Mouse (Mus musculus) forelimb bud, embryonic 11.5 days (tissue): Measurements from ENCODE around the gene Tfdp1.

Experiments
- DNase-seq: peaks from one replicate; pipeline ENCODE4 v3.0.0-alpha.2; 2012; ENCODE audit warnings: low read depth, low spot score

Gene Tfdp1

DNA sequence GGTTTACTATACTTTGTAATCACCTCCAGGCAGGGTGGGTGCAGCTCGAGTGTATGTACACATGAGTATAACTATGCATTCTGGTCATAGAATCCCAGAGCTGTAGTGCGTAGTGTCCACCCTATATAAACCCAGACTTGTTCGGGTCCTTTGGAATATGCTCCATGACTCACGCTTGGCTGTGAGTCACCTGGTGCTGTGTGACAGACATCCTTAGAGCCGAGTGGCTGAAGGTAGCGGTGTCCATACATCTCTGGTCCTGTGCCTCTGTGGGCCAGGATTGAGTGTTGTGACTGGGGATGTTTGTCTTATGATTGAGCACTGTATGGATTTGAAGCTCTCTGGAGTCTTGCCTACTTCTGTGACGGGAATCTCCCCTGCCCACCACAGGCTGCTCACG lies 14.1 kb downstream of the Tfdp1 start:
- DNase-seq: no peak

GRCm38 (mm10) chr8:13353155-13353833 lies 14.7 kb downstream of the Tfdp1 start:
- DNase-seq: no peak

GRCm38 (mm10) chr8:13353883-13354282 lies 15.3 kb downstream of the Tfdp1 start:
- no peak for DNase-seq

DNA sequence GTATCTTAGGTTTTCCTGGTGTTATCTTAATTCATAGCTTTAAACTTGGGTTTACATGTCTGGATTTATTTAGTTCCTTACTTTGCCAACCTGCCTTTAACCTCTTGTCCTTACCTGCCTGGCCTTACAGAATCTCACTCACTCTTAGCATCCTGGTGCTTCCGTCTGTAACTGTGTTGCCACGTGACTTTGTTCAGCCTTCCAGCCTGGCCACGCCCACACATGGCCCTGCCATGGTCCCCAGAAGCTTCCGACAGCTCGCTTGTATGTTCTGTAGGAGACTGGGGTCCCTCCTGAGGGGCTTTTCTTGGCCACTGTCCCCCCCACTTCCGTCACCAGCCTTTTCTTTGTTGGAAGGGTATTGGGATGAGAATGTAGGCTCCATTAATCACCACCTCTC lies 17.7 kb downstream of the Tfdp1 start:
- DNase-seq: no peak

DNA sequence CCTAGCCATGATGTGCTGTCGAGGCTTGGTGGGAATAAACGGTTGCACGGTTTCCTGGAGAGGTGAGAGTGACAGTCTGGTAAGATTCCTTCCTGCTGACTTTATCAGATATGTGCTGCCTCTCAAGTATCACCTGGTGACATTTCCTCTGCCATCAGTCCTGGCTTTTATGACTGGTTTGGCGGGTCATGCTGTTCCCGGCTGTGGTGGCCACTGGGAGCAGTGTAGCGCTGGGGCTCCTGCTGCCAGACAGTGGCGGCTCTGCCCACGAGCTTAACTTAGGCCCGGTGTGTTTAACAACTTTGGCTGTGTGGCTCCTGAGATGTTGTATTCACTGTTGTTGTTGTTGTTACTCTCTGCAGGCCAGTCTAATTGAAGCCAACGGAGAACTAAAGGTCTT lies 18.1 kb downstream of the Tfdp1 start:
- DNase-seq: no peak

DNA sequence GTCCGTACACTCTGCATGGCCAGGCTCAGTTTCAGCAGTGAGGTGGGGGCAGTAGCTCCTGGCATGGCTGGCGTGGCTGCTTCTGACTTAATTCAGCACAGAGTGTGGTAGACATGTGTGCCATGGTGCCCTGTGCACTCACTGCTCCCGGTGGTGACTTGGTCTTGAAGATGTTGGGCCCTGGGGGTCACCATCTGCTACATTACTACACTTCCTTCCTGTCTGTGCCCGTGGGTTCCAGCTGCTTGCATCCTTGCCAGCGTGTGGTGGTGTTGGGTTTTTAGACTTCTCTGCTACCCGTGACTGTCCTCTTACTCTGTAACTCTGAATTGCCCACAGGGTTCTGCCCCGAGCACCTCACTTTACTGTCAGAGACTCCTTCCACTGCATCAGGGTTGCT lies 21.7 kb downstream of the Tfdp1 start:
- DNase-seq: no peak

DNA sequence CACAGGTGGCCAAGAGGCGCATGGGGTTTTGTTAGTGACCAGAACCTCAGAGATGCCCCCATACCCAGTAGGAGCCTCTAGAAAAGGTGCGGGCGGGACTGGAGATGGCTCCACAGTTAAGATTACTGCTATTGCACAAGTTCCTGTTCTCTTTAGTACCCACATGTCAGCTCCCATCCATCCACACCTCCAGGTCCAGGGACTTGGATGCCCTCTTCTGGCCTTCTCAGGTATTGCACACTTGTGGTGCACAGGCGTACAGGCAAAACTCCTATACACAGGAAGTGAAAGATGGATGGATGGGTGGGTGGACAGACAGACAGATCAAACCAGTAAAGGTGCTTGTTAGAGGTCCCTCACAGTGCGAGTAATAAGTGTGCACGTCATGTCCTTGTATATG lies 23.3 kb downstream of the Tfdp1 start:
- no peak for DNase-seq

DNA sequence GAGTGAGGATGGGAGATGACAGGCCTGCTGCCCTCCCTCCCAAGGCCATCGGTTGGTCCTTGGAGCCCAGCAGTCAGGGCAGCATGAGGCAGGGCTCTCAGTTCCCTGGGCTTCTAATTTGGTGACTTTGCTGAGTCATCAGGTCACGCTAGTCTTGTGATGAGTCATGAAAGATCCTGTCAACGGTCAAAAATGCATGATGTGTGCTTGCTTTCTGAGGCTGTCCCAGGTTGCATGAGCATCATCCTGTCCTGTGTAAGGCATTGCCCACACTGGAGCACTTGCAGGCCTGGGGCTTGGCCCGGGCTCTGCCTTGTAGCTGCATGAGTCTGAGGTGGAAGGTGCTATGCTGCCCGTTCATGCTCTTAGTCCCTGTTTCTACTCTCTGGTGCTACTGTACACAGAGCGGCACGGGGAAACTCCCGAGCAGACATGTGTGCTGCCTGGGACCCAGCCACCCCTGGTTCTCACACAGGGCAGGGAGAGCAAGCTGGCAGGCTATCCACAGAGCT lies 34.7 kb downstream of the Tfdp1 start:
- DNase-seq: no peak

GRCm38 (mm10) chr8:13381630-13382029 lies 43.1 kb downstream of the Tfdp1 start:
- no peak for DNase-seq

DNA sequence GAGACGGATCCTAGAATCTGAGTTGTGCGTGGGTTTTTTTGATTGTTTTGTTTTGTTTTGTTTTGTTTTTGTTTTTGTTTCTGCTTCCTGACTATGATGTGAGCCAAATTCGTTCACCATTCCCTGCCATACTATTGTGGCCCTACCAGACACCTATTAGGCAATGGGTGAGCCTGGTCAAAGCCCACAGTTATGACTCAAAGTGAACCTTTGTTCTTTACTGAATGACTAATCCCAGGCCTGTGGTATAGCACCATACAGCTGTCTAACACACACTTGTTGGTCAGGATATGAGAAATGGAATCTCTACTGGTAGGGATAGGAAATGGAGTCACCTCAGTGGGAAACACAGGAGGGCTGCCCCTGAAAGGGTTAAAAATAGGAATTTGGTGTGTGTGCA lies 44.0 kb downstream of the Tfdp1 start:
- DNase-seq: no peak

DNA sequence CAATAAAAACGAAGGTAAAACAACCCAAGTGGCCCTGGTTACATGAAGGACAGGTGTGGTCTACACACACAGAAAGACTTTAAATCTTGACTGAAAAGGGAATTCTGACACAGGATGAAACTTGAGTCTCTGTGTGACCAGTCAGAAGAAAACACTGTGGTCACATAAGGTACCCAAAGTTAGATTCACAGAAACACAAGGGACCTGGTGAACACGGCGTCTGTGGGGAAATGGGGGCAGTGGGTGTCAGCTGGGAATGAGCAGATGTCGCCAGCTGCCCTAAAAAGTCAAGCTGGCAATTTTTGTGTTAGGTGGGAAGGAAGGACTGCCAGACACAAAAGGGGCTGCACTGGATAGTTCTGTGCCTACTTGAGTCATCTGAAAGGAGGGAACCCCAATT lies 44.4 kb downstream of the Tfdp1 start:
- DNase-seq: no peak

DNA sequence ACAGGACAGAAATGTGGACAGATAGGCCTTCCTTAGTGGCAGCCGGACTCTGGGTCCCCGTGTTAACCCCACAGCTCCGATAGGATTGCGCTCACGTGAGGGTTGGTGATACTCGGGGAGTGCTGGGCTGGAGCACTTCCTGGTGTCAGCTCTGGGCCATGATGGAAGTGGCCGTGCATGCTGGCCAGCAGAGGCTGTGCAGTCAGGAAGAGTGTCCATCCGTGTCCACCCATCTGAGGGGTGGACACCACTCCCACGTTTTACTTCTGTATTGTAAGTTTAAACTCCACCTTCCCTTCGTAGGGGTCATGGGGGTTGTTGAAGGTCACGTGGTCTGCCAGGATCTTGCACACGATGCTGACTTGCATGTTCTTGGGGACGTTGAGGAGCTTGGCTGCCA lies 47.8 kb downstream of the Tfdp1 start:
- no peak for DNase-seq

GRCm38 (mm10) chr8:13387728-13388127 lies 49.2 kb downstream of the Tfdp1 start:
- no peak for DNase-seq

DNA sequence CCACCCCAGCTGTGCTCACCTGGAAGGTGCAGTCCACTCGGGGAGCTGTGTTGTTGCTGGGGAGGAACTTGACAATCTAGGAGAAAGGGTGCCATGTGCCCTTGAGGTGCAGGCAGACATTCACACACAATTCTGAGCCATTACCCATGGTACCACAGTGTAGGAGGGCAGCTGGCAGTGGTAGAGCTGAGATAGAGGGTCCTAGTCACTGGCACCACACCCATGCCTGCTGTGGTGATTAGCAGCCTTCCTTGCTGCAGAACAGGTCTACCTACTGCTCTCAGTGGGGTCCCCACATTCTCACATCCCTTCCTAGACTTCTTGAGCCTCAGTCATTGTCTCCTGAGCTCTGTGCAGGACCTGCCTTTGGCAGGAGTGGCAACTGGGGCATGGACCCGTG lies 50.2 kb downstream of the Tfdp1 start:
- no peak for DNase-seq

GRCm38 (mm10) chr8:13393869-13394268 lies 55.3 kb downstream of the Tfdp1 start:
- DNase-seq: no peak

DNA sequence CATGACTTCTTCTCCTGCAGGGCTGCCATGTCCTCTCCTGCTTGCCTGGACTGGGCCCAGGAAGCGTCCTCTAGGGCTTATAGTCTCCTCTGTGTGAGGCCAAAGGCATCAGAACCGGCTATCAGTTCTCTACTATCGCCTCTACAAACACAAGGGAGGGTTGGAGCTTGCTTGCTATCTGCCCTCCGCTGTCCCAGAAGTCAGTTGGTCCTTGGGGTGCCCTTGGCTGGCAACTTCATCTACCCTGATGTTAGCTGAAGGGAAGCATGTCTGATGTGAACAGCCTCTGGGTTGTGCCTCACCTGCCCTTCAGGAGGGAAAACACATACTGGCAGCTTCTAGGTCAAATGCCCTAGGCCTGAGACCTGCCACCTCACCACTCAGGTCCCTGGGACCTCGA lies 58.2 kb downstream of the Tfdp1 start, which contains the start of gene Atp4b:
Gene Atp4b (minus strand): TSS at position 101 of the 400 bp plus-strand sequence.
- no peak for DNase-seq

GRCm38 (mm10) chr8:13403517-13403916 lies 65.0 kb downstream of the Tfdp1 start:
- no peak for DNase-seq

DNA sequence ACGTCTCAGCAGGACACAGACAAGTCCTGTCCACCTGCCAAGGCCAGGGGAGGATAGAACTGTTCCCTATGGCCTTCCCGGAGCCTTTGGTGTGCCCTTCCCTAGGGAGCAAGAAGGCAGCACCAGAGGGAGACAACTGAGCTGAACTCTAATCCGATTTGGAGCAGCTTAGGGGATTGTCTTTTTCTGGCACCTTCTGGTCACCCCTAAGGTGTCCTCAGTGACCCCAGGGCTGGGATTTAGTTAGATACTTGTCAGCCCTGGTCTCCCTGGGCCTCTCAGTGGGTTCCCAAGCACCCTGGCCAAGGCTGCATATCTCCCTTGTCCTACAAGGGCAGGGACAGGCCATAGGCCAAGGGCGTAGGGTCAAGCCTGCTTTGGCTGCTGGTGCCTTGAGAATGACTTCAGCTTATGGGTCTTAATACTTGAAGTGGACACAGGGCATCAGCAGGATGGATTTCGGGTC lies 66.1 kb downstream of the Tfdp1 start, which contains the start of gene Grk1:
Gene Grk1 (plus strand): TSS at position 416 of the 466 bp plus-strand sequence.
- DNase-seq: no peak

DNA sequence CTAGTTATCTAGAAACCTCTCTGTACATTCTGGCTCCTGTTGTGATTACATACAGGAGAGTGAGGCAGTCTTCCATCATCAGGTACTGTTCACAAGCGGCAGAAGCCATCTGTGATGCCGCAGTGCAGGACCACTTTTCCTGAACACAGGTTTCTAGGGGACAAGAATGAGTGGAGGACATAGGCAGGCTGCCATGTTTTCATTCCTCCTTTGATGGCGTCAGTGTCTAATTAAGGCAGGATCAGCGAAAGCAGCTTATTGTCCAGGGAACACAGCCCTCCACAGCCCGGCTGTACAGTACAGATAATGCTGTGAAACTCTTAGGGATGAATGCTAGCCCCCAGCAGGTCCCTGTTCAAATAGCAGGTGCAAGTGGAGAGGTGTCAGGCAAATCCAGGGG lies 67.5 kb downstream of the Tfdp1 start:
- no peak for DNase-seq

GRCm38 (mm10) chr8:13411597-13411996 lies 73.0 kb downstream of the Tfdp1 start:
- DNase-seq: peak; percentile 68

DNA sequence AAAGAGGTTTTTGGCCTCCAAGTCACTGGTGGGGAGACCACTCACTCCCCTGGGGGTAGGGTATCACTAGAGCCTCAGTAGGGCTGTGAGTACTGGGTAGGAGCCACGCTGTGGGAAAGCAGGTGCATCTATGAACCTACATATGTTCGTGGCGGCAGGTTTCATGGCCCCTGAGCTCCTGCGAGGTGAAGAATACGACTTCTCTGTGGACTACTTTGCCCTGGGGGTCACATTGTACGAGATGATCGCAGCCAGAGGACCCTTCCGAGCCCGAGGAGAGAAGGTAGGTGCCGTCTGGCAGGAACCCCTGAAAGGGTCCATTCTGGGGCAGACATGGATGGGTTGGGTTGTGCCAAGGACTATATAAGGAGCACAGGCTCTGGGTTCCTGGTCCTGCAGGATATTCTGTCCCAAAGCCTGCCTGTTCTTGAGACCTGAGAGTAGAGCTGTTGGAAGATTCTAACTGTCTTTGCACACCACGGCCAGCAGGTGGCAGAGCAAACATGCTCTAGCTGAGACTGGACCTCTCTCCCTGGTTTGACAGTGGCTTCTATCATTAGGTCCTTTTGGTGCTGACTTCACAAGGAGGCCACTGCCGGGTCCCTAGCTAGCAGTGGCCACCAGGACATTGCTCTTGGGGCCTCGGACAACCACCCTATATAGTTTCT lies 74.5 kb downstream of the Tfdp1 start:
- DNase-seq: peak; percentile 52

GRCm38 (mm10) chr8:13413823-13414390 lies 75.4 kb downstream of the Tfdp1 start:
- DNase-seq: no peak

GRCm38 (mm10) chr8:13415879-13416278 lies 77.3 kb downstream of the Tfdp1 start:
- no peak for DNase-seq
